Mouse (Mus musculus) adrenal gland, adult 18-20 months (tissue): ENCODE measurements around the gene Fmnl2. TPM values are rescaled to one million over a fixed set of nuclear protein-coding genes. Genes with fewer than 3 reads are reported as not detected.
A peak's percentile ranks its signal among the peaks of the same experiment; 100 is the strongest.

Source experiments
- DNase-seq, 2 experiments: peaks; one replicate each; pipeline ENCODE4 v3.0.0; 2021 to 2022; ENCODE audit warnings: low spot score in 2 of 2
- long read RNA-seq, 2 experiments: library from polyadenylated mRNA; stranded (forward); transcript quantifications; one replicate each; pipeline ENCODE4 v2.0.0; 2021
- total RNA-seq, 2 experiments: library from RNA; stranded (reverse); gene quantifications; 1 replicate in 1 of 2; 2 replicates in 1 of 2; pipeline ENCODE4 v1.2.3; 2021

Gene Fmnl2
- 10 to 100 TPM; 19.8 to 31.1 TPM for total RNA-seq
- long read RNA-seq, experiment 1, full-length matches to known transcripts = 1 of 2 reads
- long read RNA-seq, experiment 1, partial matches to known transcripts = 1 of 2 reads
- long read RNA-seq, experiment 1, other reads (novel, unspliced or antisense) = 0 of 2 reads
- long read RNA-seq, experiment 2, partial matches to known transcripts = 5 of 5 reads
- long read RNA-seq, experiment 2, other reads (novel, unspliced or antisense) = 0 of 5 reads

GRCm38 (mm10) chr2:52857611-52858528 lies at the start of gene Fmnl2:
Gene Fmnl2, plus strand, starts transcription at chr2:52857860.
- DNase-seq = peak; percentile 85

- no peak for DNase-seq
Observed at GRCm38 (mm10) chr2:52809988-52810387, 47.7 kb upstream of the Fmnl2 start.

- no peak for DNase-seq
Observed at GRCm38 (mm10) chr2:52811691-52812090, 46.0 kb upstream of the Fmnl2 start.

- no peak for DNase-seq
Observed at GRCm38 (mm10) chr2:52817341-52817740, 40.3 kb upstream of the Fmnl2 start.

- DNase-seq = no peak
Observed at GRCm38 (mm10) chr2:52818944-52819343, 38.7 kb upstream of the Fmnl2 start.

- no peak for DNase-seq
Observed at GRCm38 (mm10) chr2:52822214-52822613, 35.4 kb upstream of the Fmnl2 start.

- DNase-seq = no peak
Observed at GRCm38 (mm10) chr2:52828077-52828476, 29.6 kb upstream of the Fmnl2 start.

- DNase-seq = no peak
Observed at GRCm38 (mm10) chr2:52830513-52830912, 27.1 kb upstream of the Fmnl2 start.

- no peak for DNase-seq
Observed at GRCm38 (mm10) chr2:52831585-52831984, 26.1 kb upstream of the Fmnl2 start.

GRCm38 (mm10) chr2:52835726-52836125 lies 21.9 kb upstream of the Fmnl2 start:
- no peak for DNase-seq

- no peak for DNase-seq
Observed at GRCm38 (mm10) chr2:52839074-52839473, 18.6 kb upstream of the Fmnl2 start.

GRCm38 (mm10) chr2:52839868-52840267 lies 17.8 kb upstream of the Fmnl2 start:
- no peak for DNase-seq

- DNase-seq = no peak
Observed at GRCm38 (mm10) chr2:52843861-52844260, 13.8 kb upstream of the Fmnl2 start.

- DNase-seq = no peak
Observed at GRCm38 (mm10) chr2:52844936-52845752, 12.5 kb upstream of the Fmnl2 start.

GRCm38 (mm10) chr2:52846506-52846905 lies 11.2 kb upstream of the Fmnl2 start:
- DNase-seq = no peak

GRCm38 (mm10) chr2:52849092-52849491 lies 8.6 kb upstream of the Fmnl2 start:
- no peak for DNase-seq

GRCm38 (mm10) chr2:52858529-52859465 lies 1.1 kb downstream of the Fmnl2 start:
- DNase-seq = peak; percentile 59 to 61

- no peak for DNase-seq
Observed at GRCm38 (mm10) chr2:52859466-52859840, 1.8 kb downstream of the Fmnl2 start.

- DNase-seq = no peak
Observed at GRCm38 (mm10) chr2:52860111-52860775, 2.6 kb downstream of the Fmnl2 start.
